Mouse (Mus musculus) adrenal gland, postnatal 10 days (tissue): Measurements from ENCODE around the gene Ppm1b. TPM values are rescaled to one million over a fixed set of nuclear protein-coding genes. Genes with fewer than 3 reads are reported as not detected.
"Not testable (repeated sequence)": the region's sequence is repeated elsewhere in the genome, so short reads cannot be mapped to it uniquely, and the experiment has no call there.

Experiments used
- DNase-seq: peaks from one replicate; pipeline ENCODE4 v3.0.0; 2021; ENCODE audit warnings: mixed read lengths
- long read RNA-seq, 2 experiments: library from polyadenylated mRNA; stranded (forward); transcript quantifications; one replicate each; pipeline ENCODE4 v2.0.0; 2021
- total RNA-seq, 2 experiments: library from RNA; stranded (reverse); gene quantifications; 2 replicates each; pipeline ENCODE4 v1.2.3; 2021

The Ppm1b gene
- 100 to 1,000 TPM; 107 to 112 TPM for total RNA-seq
- long read RNA-seq, experiment 1, transcript Ppm1b-201 (6 exons, 2,670 nt) = minor isoform, 53 of 176 reads
- long read RNA-seq, experiment 1, transcript Ppm1b-205 (6 exons, 1,290 nt) = minor isoform, 10 of 176 reads
- long read RNA-seq, experiment 1, transcript Ppm1b-202 (6 exons, 3,323 nt) = major isoform, 64 of 176 reads
- long read RNA-seq, experiment 1, partial matches to known transcripts = 17 of 176 reads
- long read RNA-seq, experiment 1, other reads (novel, unspliced or antisense) = 30 of 176 reads
- long read RNA-seq, experiment 2, transcript Ppm1b-205 (6 exons, 1,290 nt) = minor isoform, 5 of 91 reads
- long read RNA-seq, experiment 2, transcript Ppm1b-201 (6 exons, 2,670 nt) = minor isoform, 27 of 91 reads
- long read RNA-seq, experiment 2, transcript Ppm1b-202 (6 exons, 3,323 nt) = major isoform, 42 of 91 reads
- long read RNA-seq, experiment 2, partial matches to known transcripts = 12 of 91 reads
- long read RNA-seq, experiment 2, other reads (novel, unspliced or antisense) = 5 of 91 reads

DNA sequence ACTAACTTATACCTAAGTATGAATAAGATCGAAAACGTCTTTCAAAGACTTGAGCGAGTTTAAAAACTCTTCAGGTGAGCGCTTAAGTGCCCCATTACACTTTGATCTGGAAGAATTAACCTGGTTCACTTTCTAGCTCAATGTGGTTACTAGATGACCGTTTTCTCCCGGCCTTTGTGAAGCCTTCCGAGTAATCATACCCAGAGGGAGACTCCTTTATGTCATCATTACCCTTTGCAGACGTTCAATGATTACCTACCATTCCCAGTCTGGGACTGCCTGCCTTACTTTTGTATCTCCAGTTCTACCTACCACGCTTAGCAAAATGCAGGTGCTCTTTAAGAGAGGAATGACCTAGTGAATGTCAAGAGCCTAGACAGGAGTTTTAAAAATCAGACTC is at the start of gene Ppm1b:
Gene Ppm1b, plus strand, starts transcription at position 301 of the 400 bp plus-strand sequence.
- DNase-seq = no peak

DNA sequence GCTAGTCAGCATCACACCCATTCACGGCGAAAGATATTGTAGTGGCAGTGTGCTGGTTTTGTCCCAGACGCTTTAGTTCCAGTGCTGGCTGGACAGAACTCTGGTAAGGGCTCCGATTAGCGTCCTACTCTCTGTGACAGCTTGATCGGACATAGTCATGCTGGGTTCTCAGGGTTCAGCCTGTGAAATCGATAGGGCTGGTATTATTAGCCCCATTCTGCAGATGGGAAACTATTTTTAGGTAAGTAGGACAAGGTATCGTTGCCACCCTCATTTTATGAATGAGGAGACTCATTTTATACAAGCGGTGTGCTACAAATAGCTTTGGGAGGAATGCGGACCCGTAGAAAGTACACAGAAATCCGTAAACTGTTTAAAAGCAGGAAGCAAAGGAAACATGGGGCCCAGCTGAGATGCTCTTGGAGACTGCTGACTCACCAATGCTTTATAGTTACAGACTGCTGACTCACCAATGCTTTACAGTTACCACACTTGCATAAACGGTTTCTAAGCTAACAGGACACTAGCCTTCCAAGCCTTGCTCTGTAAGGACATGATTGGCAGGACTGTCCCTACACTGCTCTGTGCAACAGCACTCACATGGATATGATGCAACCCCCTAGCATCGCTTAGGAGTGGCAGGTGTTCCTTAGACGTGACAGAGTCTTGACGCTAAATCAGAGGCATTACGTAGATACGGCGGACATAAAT is 34.7 kb upstream of the Ppm1b start:
- DNase-seq = no peak

DNA sequence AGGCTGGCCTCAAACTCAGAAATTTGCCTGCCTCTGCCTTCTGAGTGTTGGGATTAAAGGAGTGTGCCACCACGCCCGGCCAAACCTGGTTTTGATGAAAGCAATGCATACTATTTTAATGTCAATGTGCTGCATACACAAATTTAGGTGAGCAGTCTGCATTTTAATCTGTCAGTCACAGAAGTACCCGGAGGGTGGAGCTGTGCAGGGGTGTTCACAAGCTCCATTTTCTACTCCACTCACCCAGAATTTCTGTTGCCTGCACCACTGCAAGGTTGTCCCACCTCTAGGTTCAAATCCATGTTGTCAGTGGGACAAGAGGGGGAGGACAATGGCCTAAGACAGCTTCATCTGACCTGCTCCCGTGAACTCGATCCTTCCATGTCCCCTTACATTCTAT is 31.8 kb upstream of the Ppm1b start:
- no peak for DNase-seq

DNA sequence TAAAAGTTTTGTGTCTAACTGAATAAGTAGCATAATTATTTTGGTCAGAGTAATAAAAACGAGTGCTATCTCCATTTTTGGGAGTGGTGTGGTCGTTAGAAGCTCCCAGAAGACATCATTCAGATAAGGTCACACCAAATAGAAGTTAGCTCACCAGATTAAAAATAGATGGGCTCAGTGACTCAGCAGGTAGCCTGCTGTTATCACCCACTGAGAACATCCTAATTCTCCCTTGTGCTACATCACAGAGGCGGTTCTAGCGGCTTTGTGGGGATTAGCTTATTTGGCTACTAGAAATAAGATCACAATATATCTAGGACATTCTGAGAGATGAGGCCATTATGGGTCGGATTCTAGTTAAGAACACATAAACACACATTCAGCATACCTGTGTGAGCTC is 30.3 kb upstream of the Ppm1b start:
- no peak for DNase-seq

DNA sequence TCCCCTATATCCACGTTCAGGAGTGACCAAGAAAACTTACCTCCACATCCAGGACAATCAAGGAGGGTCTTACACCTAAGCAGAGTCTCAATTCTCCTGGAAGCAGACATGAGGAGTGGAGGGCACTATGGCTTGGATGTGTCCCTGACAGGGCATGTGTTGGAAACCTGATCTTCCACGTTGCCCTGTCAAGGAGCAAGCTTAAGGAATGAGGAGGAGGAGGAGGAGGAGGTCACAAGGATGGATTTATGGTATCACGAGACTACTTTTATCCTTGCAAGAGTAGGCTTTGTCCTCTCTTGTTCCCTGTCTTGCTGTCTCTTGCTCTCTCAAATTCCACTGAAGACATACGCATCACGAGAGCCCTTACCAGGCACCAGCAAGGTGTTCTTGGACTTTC is 29.0 kb upstream of the Ppm1b start:
- DNase-seq = no peak

DNA sequence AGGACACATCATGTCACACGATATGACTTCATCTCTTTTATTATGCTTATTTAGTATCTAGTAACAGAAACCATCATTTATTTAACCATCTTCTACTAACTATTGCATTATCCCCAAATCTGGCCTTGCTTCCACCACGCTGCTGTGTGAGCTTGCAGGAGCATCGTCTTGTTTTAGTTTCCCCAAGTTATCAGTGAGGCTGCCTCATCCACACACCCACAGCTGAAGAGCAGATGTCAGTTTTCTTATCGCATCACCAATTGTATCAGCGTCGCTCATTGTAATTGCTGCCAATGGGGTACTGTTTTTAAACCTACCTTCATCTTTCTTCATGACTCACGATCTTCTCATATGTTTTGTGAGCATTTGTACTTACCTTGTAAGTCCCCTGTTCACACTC is 23.6 kb upstream of the Ppm1b start:
- no peak for DNase-seq

DNA sequence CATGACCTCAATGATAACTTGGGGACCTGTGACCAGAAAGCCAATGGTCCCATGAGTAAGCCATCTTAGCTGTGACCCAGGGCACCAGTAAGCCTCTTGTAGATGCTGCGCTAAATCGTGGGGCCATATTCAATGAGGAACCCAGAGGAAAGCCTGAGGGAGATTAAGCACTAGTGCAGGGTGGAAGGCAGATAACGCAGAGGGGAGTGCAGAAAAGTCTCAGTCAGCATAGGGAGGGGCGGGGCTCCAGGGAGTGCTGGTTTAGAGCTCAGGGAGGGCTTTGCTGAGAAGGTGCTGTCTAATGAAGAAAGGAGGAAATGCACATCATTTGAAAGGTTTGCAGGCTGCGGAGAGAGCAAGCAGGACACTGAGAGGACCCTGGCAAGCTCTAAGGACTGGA is 22.6 kb upstream of the Ppm1b start:
- no peak for DNase-seq

DNA sequence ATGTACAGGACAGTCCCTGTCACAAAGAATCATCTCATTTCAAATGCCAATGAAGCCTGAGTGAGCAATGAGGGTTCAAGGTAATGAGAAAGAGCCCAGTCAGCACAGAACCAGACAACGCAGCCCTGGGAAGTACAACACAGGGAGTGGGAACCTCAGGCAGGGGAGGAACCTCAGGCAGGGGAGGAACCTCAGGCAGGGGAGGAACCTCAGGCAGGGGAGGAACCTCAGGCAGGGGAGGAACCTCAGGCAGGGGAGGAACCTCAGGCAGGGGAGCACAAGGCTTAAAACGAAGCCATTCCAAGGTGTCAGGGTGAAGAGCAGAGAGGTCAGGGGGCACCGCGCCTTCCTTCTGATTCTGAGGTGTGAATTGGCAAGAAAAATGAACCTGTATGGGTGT is 20.9 kb upstream of the Ppm1b start:
- not testable (repeated sequence) for DNase-seq

DNA sequence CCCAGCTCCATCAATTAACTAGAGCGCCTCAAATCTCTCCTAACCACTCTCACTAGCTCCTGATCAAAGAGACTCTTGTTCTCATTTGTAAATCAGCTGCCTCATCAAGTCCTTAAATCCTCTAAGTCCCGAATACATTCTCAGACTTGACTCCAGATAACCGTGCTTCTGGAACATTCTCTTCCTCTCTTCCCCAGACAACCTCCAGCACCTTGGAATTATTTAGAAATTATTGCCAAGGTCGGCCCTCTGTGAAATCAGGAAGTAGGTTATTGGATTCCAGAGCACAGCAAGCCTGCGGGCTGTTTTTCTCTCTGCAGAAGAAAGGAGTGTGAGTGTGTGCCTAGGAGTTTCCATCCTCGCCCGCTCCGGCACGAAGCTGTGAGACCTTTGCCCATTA is 20.2 kb upstream of the Ppm1b start:
- no peak for DNase-seq

DNA sequence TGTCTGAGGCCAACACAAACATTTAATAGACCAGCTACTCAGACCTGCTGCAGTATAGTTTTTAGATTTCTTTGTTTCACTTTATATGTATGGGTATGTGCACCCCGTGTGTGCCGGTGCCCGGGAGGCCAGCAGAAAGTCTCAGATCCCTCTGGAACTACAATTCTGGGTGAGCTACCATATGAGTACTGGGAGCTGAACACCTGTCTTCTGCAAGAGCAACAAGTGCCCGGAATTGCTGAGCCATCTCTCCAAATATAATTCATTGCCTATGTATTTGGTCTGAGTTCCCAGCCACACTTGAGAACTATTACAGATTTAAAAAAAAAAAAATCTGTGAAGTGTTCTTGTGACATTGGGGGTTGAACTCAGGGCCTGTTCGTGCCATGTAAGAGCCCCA is 19.7 kb upstream of the Ppm1b start:
- no peak for DNase-seq

DNA sequence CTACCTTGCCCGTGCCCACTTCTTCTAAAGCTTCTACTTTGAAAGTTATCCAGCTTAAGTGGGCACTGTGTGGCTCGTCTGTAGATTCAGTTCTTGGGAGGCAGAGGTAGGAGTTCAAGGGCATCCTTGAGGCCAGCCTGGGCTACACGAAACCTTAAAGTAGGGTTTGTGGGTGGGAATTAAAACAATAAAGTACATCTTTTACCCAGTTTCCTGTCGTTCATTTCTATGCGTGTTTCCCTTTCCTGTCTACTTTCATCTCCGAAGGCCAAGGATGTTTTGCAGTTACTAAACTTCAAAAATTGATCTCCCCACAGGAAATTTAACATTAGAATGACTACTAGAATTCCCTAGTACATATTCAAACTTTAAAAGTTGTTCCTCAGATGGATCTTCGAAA is 19.3 kb upstream of the Ppm1b start:
- DNase-seq = no peak

DNA sequence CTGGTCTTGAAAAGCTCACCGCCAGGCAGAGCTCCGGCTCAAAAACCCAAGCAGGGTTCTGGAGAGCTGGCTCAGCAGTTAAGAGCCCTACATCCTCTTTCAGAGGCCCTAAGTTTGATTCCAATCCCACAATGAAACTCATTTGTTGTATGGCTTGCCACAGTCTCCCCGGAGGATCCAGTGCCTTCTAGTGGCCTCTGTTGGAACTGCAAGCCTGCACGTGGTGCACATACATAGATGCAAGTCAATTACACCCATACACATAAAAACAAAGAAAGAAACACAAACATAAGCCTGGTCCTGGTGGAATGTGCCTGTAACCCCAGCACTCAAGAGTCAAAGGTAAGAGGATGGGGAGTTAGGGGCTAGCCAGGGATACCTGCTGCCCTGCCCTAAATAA is 18.3 kb upstream of the Ppm1b start:
- no peak for DNase-seq

DNA sequence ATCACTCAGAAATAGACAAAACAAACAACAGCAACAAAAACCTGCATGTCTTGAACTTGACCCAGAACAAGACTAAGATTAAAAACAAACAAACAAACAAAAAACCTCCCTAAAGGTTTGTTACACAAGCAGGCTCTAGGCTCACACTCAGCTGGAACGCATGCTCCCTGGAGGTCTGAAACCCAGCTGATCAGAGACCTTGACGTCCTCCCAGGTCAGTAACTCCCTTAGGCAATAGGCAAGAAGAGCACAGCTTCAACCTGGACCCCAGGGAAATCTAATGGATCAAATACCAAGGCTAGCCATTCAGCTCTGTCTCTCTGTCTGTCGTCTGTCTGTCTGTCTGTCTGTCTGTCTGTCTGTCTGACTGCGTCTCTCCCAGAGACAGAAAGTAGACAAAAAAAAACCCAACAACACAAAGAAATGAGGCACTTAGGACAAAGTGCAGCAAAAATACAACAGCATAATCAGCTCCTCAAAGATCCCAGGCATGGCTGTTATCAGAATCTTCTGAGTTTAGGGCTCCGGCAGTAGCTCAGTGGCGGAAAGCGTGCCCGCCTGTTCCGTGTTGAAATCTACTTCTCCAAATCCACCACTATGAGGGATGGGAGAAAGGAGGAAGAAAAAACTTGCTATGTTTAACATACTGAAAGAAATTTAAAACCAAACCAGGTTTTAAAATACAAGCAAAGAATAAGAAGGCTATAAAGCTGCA is 16.4 kb upstream of the Ppm1b start:
- DNase-seq = peak; percentile 54

DNA sequence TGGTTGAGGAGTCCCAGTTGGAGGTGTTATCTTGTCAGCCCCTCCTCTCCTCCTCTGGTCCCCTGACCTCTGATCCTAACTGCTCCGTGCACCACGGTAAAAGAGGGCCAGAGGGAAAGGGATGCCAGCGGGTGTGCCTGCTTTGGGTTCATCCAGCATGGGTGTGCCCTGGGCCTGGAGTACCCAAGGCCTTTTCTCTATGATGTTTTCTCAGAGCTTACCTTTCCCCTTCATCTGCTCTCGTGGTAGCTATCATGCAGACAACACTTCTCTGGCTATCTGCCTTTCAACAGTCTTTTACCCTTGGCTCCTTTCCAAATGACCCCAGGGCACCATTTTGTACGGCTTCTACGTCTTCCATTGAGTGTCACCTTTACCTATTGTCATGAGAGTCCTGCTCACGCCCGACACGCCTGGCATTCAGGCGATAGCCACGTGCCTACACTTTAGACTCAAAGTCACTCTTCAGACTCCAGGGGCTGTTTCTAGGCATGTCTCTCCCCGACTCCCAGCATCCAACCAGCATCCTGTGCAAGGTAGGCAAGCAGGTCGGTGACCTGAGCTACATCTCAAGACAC is 15.2 kb upstream of the Ppm1b start:
- no peak for DNase-seq

DNA sequence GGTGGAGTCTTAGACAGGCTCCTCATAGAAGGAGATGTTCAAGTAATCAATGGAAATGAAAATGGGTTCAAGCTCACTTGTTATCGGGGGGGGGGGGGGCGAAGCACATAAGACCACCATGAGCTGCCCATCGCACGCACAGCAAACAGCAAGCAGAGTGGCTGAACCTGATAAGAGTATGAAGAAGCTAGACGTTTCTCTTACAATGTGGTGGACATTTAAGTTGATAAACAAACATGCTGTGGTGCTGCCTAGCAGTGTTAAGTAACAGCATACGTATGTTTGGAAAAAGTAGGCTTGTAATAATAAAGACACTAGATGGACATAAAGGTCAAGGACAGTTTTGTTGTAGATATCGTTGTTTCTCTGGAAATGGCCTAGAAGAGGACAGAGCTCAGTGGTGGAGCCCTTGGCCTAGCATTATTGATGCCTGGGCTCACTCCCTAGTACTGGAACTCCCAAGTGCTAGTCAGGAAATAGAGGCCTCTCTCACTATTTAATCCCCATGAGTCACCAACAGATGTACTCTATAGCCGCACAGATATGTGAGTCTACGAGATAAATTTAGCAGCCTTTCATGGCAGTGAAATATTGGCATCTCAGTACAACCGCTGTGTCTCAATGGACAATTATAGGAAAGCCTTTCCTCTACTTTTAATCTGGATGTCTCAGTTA is 14.0 kb upstream of the Ppm1b start:
- DNase-seq = no peak

DNA sequence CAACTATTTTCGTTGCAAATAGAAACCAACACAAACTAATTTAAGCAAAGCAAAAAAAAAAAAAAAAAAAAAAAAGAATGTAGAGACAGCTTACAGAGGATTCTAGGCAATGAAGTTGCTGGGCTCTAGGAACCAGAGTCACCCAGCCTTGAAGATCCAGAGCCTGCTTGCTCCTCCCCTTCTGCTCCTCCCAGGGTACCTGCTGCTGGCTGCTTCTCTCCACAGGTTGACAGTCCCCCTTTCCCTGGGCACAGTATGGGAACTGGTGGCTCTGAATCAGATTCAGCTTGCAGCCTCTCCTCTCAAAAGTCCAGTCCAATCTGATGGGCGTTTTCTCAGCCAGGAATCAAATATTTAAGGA is 13.5 kb upstream of the Ppm1b start:
- no peak for DNase-seq

DNA sequence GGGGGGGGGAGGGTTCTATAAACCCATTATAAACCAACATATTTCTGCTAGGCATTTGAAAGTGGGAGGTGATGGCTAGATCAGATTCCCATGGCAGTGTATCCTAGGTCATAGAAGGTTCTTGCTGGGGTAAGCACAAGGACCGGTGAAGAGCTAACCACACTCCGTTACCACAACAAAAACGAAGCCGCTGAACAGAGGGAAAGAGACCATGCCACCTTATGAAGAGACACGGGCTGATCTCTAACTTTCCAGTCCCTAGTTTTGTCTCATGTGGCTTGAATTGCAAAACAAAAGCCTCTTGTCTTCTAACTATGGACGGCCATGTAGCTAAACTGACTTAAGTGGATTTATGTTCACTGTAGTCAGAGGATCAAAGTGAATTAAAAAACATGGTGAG is 12.2 kb upstream of the Ppm1b start:
- DNase-seq = no peak

DNA sequence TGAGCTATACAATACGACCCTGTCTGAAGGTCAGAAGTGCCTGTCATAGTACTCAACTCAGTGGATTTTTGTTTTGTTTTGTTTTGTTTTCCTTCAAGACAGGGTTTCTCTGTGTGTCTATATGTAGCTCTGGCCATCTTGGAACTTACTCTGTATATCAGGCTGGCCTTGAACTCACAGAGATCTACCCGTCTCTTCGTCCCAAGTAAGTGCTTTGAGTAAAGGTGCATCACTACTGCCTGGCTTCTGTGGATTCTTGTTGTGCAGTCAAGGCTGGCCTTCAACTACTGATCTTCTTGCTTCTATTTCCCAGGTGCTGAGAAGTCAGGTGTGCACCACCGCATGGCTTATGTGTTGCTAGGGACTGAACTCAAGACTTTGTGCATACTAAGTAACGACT is 4.0 kb upstream of the Ppm1b start:
- no peak for DNase-seq

DNA sequence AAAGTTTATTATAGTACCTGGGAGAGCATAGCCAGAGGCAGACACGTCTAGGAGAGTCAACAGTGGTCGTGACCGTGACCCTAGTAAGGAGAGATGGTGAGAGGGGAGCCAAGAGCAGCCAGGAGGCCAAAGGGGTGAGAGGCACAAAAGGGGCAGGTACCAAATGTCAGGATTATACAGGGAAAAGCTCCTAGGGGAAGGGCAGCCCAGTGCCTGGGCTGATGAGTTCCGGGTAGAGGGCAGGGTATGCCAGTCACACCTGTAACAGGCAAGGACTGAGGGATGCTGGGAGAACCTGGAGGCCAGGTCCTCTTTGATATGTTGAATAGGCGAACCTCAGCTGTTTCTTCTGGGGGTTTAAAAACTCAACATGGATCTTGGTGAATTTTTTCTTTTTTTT is 2.8 kb upstream of the Ppm1b start:
- DNase-seq = no peak

DNA sequence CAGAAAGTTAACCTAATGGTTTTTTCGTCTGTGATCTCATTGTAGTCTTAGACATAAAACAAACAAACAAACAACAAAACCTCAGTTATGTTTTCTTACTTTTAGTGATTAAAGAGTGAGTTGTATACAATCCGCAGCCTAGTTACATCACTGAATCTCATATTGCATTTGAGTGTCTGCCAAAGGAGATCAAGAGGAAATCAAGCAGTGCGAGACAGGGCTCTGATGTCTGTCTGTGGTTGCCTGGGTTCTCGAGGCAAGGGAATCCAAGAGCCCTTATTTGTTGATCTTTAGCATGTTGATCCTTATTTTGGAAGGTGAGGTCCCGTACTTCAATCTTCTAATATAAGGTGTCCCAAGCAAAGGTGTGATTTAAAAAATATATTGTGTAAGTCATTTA is 1.7 kb upstream of the Ppm1b start:
- DNase-seq = no peak

DNA sequence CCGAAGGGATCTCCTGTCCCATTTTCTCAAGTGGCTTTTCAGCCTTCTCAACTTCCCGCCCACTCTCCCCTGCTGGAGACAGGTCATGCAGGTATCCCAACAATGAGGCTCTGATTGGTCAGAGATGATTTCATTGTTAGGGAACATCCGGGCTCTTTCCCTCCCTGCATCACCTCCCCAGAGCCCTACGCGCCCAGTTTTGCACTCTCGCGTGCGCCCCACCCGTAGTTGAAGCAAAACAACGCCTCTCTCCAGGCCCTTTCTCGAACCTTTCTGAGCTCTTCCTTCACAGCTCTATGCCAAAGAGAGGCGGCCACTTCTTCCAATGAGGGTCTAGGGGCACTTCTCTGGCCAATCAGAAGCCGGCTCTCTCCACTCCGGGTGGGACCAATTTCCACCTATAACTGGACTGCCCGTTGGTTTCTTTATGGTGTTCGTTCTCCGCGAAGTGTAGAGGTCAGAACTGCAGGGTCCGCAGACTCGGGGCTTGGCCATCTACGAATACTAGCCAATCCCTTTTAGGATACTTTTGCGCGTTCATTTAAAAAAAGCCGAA is 468 bp downstream of the Ppm1b start:
- DNase-seq = peak; percentile 87
